Mouse (Mus musculus): Measurements from ENCODE around the gene Nufip1.

GRCm38 (mm10) chr14:76134975-76135374 is 24.3 kb downstream of the Nufip1 start:
- no peak for TF ChIP-seq ZC3H11A (IDR thresholded peaks at IDR 0.05; ENCODE audit: borderline replicate concordance, low read depth, low read length)
- no peak for TF ChIP-seq MAFK (IDR thresholded peaks at IDR 0.05; ENCODE audit: insufficient read depth, low read depth, low read length)
- no peak for TF ChIP-seq HCFC1 (IDR thresholded peaks at IDR 0.05; ENCODE audit: borderline replicate concordance, insufficient read depth, low read length)
- no peak for TF ChIP-seq CHD2 (IDR thresholded peaks at IDR 0.05; ENCODE audit: low read depth, low read length)
